Mouse (Mus musculus) MEL (cell line): Measurements from ENCODE around the gene Phgr1. TPM values are rescaled to one million over a fixed set of nuclear protein-coding genes. Genes with fewer than 3 reads are reported as not detected.

Experiments used
- DNase-seq: peaks from one replicate; pipeline ENCODE4 v3.0.0; 2011; ENCODE audit warnings: low read depth, low spot score
- H3K27ac ChIP-seq: 2 replicates; pipeline ENCODE4 v1.5.1; 2012; ENCODE audit warnings: low read depth, mild to moderate bottlenecking, control low read depth, low read length, moderate library complexity; ENCODE audit not compliant: control insufficient read depth
- H3K27me3 ChIP-seq, 2 experiments: fragments of 150-350 bp in 1 of 2; sonication (generic) in 1 of 2; 2 replicates each; pipeline ENCODE4 v1.6.1; 2012; ENCODE audit warnings: low read length in 2 of 2, mild to moderate bottlenecking in 2 of 2, improper control_type of control experiment in 1 of 2, moderate library complexity in 1 of 2; ENCODE audit not compliant: insufficient read depth in 2 of 2, control insufficient read depth in 1 of 2
- H3K36me3 ChIP-seq, 2 experiments: 2 replicates each; pipeline ENCODE4 v1.6.1; 2012 to 2014; ENCODE audit warnings: low read length in 2 of 2, improper control_type of control experiment in 1 of 2, inconsistent platforms in 1 of 2, mild to moderate bottlenecking in 1 of 2; ENCODE audit not compliant: insufficient read depth in 2 of 2, control insufficient read depth in 1 of 2
- H3K4me1 ChIP-seq, 2 experiments: fragments of 150-350 bp in 1 of 2; sonication (generic) in 1 of 2; 2 replicates each; pipeline ENCODE4 v1.6.1; 2012; ENCODE audit warnings: low read length in 2 of 2, improper control_type of control experiment in 1 of 2, mild to moderate bottlenecking in 1 of 2; ENCODE audit not compliant: insufficient read depth in 2 of 2, control insufficient read depth in 1 of 2
- H3K4me3 ChIP-seq, 2 experiments: fragments of 150-350 bp in 1 of 2; sonication (generic) in 1 of 2; 2 replicates each; pipeline ENCODE4 v1.5.1; 2012; ENCODE audit warnings: low read depth in 2 of 2, low read length in 2 of 2, mild to moderate bottlenecking in 2 of 2, moderate library complexity in 2 of 2, control low read depth in 1 of 2, improper control_type of control experiment in 1 of 2; ENCODE audit not compliant: control insufficient read depth in 1 of 2, insufficient read depth in 1 of 2
- H3K79me2 ChIP-seq: 2 replicates; pipeline ENCODE4 v1.6.1; 2012; ENCODE audit warnings: mild to moderate bottlenecking, low read length, moderate library complexity; ENCODE audit not compliant: control insufficient read depth, poor library complexity, insufficient read depth
- H3K9ac ChIP-seq: 2 replicates; pipeline ENCODE4 v1.6.1; 2012; ENCODE audit warnings: low read depth, mild to moderate bottlenecking, control low read depth, low read length, moderate library complexity; ENCODE audit not compliant: control insufficient read depth, poor library complexity, severe bottlenecking
- H3K9me3 ChIP-seq: fragments of 150-350 bp; sonication (generic); replicated peaks from 2 replicates; pipeline ENCODE4 v1.6.1; 2012; ENCODE audit warnings: mild to moderate bottlenecking, low read length, improper control_type of control experiment, moderate library complexity; ENCODE audit not compliant: insufficient read depth
- CTCF ChIP-seq, 3 experiments: IDR thresholded peaks in 2 of 3; conservative IDR thresholded peaks in 1 of 3; 2 replicates each; pipeline ENCODE4 v1.5.1; 2011 to 2012; ENCODE audit warnings: low read length in 3 of 3, low read depth in 2 of 3, mild to moderate bottlenecking in 2 of 3, improper control_type of control experiment in 1 of 3, inconsistent platforms in 1 of 3, mixed read lengths in 1 of 3, moderate library complexity in 1 of 3; ENCODE audit not compliant: control insufficient read depth in 1 of 3, insufficient read depth in 1 of 3, poor library complexity in 1 of 3, severe bottlenecking in 1 of 3
- E2F4 ChIP-seq: IDR thresholded peaks from 2 replicates; pipeline ENCODE4 v1.6.1; 2011; ENCODE audit warnings: low read depth, low read length, improper control_type of control experiment, borderline replicate concordance
- EP300 ChIP-seq, 2 experiments: IDR thresholded peaks; 2 replicates each; pipeline ENCODE4 v1.6.1; 2011; ENCODE audit warnings: improper control_type of control experiment in 2 of 2, low read length in 2 of 2, low read depth in 1 of 2, mild to moderate bottlenecking in 1 of 2
- ETS1 ChIP-seq: IDR thresholded peaks from 2 replicates; pipeline ENCODE4 v1.6.1; 2012; ENCODE audit warnings: low read depth, mild to moderate bottlenecking, inconsistent platforms, low read length, improper control_type of control experiment, moderate library complexity
- GABPA ChIP-seq: IDR thresholded peaks from 2 replicates; pipeline ENCODE4 v1.6.1; 2012; ENCODE audit warnings: low read depth, mild to moderate bottlenecking, inconsistent platforms, low read length, improper control_type of control experiment, moderate library complexity
- HCFC1 ChIP-seq: IDR thresholded peaks from 2 replicates; pipeline ENCODE4 v1.6.1; 2012; ENCODE audit warnings: low read depth, mild to moderate bottlenecking, inconsistent platforms, low read length, improper control_type of control experiment, moderate library complexity
- KAT2A ChIP-seq: conservative IDR thresholded peaks from 2 replicates; pipeline ENCODE4 v1.6.1; 2012; ENCODE audit warnings: low read depth, low read length, improper control_type of control experiment, inconsistent platforms
- MAX ChIP-seq: IDR thresholded peaks from 2 replicates; pipeline ENCODE4 v1.6.1; 2011; ENCODE audit warnings: low read length, improper control_type of control experiment
- MAZ ChIP-seq: IDR thresholded peaks from 2 replicates; pipeline ENCODE4 v1.6.1; 2012; ENCODE audit warnings: low read depth, mild to moderate bottlenecking, inconsistent platforms, low read length, improper control_type of control experiment
- MEF2A ChIP-seq: IDR thresholded peaks from 2 replicates; pipeline ENCODE4 v1.6.1; 2014; ENCODE audit warnings: low read depth, mild to moderate bottlenecking, inconsistent platforms, low read length, improper control_type of control experiment; ENCODE audit not compliant: poor library complexity, insufficient replicate concordance, severe bottlenecking; ENCODE audit errors: extremely low read depth
- MXI1 ChIP-seq: IDR thresholded peaks from 2 replicates; pipeline ENCODE4 v1.6.1; 2011; ENCODE audit warnings: mild to moderate bottlenecking, low read depth, low read length, improper control_type of control experiment
- MYB ChIP-seq: IDR thresholded peaks from 2 replicates; pipeline ENCODE4 v1.6.1; 2011; ENCODE audit warnings: mild to moderate bottlenecking, low read depth, low read length, improper control_type of control experiment
- MYC ChIP-seq: IDR thresholded peaks from 2 replicates; pipeline ENCODE4 v1.6.1; 2011; ENCODE audit warnings: low read depth, mild to moderate bottlenecking, low read length, improper control_type of control experiment, moderate library complexity
- NELFE ChIP-seq: IDR thresholded peaks from 2 replicates; pipeline ENCODE4 v1.6.1; 2011; ENCODE audit warnings: low read depth, low read length, improper control_type of control experiment
- NRF1 ChIP-seq: IDR thresholded peaks from 2 replicates; pipeline ENCODE4 v1.6.1; 2014; ENCODE audit warnings: low read depth, mild to moderate bottlenecking, inconsistent platforms, low read length, improper control_type of control experiment, moderate library complexity; ENCODE audit not compliant: poor library complexity, insufficient read depth, severe bottlenecking
- POLR2AphosphoS2 ChIP-seq: IDR thresholded peaks from 2 replicates; pipeline ENCODE4 v1.6.1; 2011; ENCODE audit warnings: low read length, improper control_type of control experiment
- RAD21 ChIP-seq: IDR thresholded peaks from 2 replicates; pipeline ENCODE4 v1.6.1; 2011; ENCODE audit warnings: mild to moderate bottlenecking, low read depth, low read length, improper control_type of control experiment
- RCOR1 ChIP-seq: IDR thresholded peaks from 2 replicates; pipeline ENCODE4 v1.6.1; 2012; ENCODE audit warnings: low read depth, mild to moderate bottlenecking, inconsistent platforms, low read length, improper control_type of control experiment
- SIN3A ChIP-seq: IDR thresholded peaks from 2 replicates; pipeline ENCODE4 v1.6.1; 2012; ENCODE audit warnings: low read length, improper control_type of control experiment, inconsistent platforms
- SMC3 ChIP-seq: IDR thresholded peaks from 2 replicates; pipeline ENCODE4 v1.6.1; 2011; ENCODE audit warnings: low read depth, low read length, improper control_type of control experiment
- TAL1 ChIP-seq: IDR thresholded peaks from 2 replicates; pipeline ENCODE4 v1.6.1; 2012; ENCODE audit warnings: mild to moderate bottlenecking, inconsistent platforms, low read length, moderate library complexity, mixed read lengths
- UBTF ChIP-seq: IDR thresholded peaks from 2 replicates; pipeline ENCODE4 v1.6.1; 2012; ENCODE audit warnings: low read depth, mild to moderate bottlenecking, inconsistent platforms, low read length, improper control_type of control experiment, moderate library complexity, borderline replicate concordance; ENCODE audit not compliant: insufficient read depth
- USF1 ChIP-seq: IDR thresholded peaks from 2 replicates; pipeline ENCODE4 v1.6.1; 2014; ENCODE audit warnings: low read depth, mild to moderate bottlenecking, inconsistent platforms, low read length, improper control_type of control experiment, moderate library complexity
- USF2 ChIP-seq, 2 experiments: IDR thresholded peaks; 2 replicates each; pipeline ENCODE4 v1.6.1; 2011 to 2012; ENCODE audit warnings: improper control_type of control experiment in 2 of 2, low read length in 2 of 2, borderline replicate concordance in 1 of 2, inconsistent platforms in 1 of 2, low read depth in 1 of 2, mild to moderate bottlenecking in 1 of 2; ENCODE audit not compliant: insufficient read depth in 1 of 2
- ZC3H11A ChIP-seq: IDR thresholded peaks from 2 replicates; pipeline ENCODE4 v1.6.1; 2012; ENCODE audit warnings: low read depth, mild to moderate bottlenecking, inconsistent platforms, low read length, improper control_type of control experiment
- ZKSCAN1 ChIP-seq: IDR thresholded peaks from 2 replicates; pipeline ENCODE4 v1.6.1; 2012; ENCODE audit warnings: low read depth, mild to moderate bottlenecking, inconsistent platforms, low read length, improper control_type of control experiment, moderate library complexity
- polyA plus RNA-seq, 2 experiments: library from polyadenylated mRNA; stranded (reverse) in 1 of 2; unstranded in 1 of 2; fragments of >175 nt in 1 of 2; fragments of >200 nt in 1 of 2; gene quantifications; 2 replicates each; pipeline versions ENCODE4 v1.2.1 to v1.2.4; 2012; ENCODE audit warnings: low replicate concordance in 2 of 2, low read depth in 1 of 2; ENCODE audit not compliant: insufficient read length in 2 of 2, insufficient read depth in 1 of 2, missing spikeins in 1 of 2
- total RNA-seq: library from RNA; depleted of rRNA; stranded (reverse); fragments of 300-350 nt; gene quantifications from 2 replicates; pipeline ENCODE4 v1.2.3, GENCODE M21; 2012

Phgr1 gene
- total and polyA plus RNA-seq, 3 experiments = not detected

GRCm38 (mm10) chr2:118761358-118761757, 11.2 kb upstream of the Phgr1 start:
- H3K9me3 ChIP-seq = no peaks in the 10 kb centered on the region
- peaks cover 3% of the 10 kb centered on the region for H3K79me2 ChIP-seq
- DNase-seq = no peak
- TF ChIP-seq MAZ (0 out of 2 replicates have a peak, but pooled peaks have one; percentile 15), KAT2A (no peak), E2F4 (no peak), ZC3H11A (peak; percentile 57), HCFC1 (no peak), USF1 (no peak), GABPA (no peak), UBTF (no peak), MXI1 (no peak), RCOR1 (no peak), MYC (no peak), NELFE (no peak), MYB (no peak), CTCF (IDR thresholded peaks at IDR 0.05 in 2 of 3, conservative IDR thresholded peaks at IDR 0.05 in 1 of 3; ENCODE audit: control insufficient read depth in 1 of 3, insufficient read depth in 1 of 3, low read depth in 2 of 3, low read length in 3 of 3, poor library complexity in 1 of 3, severe bottlenecking in 1 of 3) (peak; percentile 29 to 53 (median 43); a peak in 5 of 6 replicates), MEF2A (no peak), MAX (no peak), NRF1 (no peak), RAD21 (peak; percentile 51), ETS1 (no peak), SMC3 (peak; percentile 69), SIN3A (no peak), TAL1 (no peak), ZKSCAN1 (no peak), POLR2AphosphoS2 (no peak), USF2 (IDR thresholded peaks at IDR 0.05; ENCODE audit: borderline replicate concordance in 1 of 2, insufficient read depth in 1 of 2, low read depth in 1 of 2, low read length in 2 of 2) (no peak), EP300 (IDR thresholded peaks at IDR 0.05; ENCODE audit: low read depth in 1 of 2, low read length in 2 of 2) (no peak)
- H3K27me3 ChIP-seq = no peaks in the 10 kb centered on the region
- H3K4me3 ChIP-seq = peak overlapping the region; percentile 66 to 90
- H3K4me1 ChIP-seq = peaks cover 3 to 19% of the 10 kb centered on the region in 2 experiments; a peak in 3 of 4 replicates
- peaks cover 0 to 8% of the 10 kb centered on the region in 2 experiments; a peak in 2 of 4 replicates for H3K36me3 ChIP-seq
- peak overlapping the region; percentile 90 for H3K9ac ChIP-seq
- H3K27ac ChIP-seq = peak overlapping the region; percentile 5; the same call in 1 of the 2 replicates
